Mouse (Mus musculus): Measurements from ENCODE around the gene Ankrd26. TPM values are rescaled to one million over a fixed set of nuclear protein-coding genes. Genes with fewer than 3 reads are reported as not detected.

Gene Ankrd26
- total RNA-seq, 2 experiments from 2014 or later = 9.6 to 11.1 TPM

DNA sequence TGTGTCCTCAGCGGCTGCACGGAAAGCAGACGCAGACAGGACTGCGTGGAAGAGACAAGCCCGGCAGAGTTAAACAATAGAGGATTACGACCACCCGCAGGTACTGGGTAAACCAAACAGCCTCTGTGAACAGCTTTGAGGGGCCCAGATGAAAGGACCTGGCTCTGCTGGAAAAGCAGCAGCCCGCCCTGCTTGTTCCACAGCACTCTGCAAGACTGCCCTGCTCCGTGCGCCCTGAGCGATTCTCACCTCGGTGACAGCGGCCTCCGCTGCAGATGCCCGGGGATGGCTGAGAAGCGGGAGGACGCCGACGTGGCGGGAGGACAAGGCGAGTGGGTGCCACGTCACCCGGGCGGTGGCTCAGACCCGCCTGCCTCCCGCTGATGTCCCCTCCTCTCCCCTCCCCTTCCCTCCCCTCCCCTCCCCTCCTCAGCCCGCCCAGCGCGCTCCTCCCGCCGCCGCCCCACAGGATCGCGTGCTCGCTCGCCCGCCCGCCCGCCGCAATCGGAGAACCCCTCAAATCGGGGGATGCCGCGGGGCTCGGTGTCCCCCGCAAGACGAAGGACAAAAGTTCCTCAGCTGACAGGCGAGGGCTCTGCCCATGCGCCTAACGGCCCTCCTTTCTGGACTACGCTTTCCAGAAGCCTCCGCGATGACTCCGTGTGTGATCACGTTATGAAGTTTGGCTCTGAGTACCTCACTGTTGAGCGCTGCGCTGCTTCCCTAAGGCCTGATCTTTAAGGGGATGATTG, 82.9 kb downstream of the Ankrd26 start, which contains the start of gene Zfp9:
Zfp9 (minus strand) TSS at position 364 of the 752 bp plus-strand sequence.
- DNase-seq = peak; percentile 82 to 86

DNA sequence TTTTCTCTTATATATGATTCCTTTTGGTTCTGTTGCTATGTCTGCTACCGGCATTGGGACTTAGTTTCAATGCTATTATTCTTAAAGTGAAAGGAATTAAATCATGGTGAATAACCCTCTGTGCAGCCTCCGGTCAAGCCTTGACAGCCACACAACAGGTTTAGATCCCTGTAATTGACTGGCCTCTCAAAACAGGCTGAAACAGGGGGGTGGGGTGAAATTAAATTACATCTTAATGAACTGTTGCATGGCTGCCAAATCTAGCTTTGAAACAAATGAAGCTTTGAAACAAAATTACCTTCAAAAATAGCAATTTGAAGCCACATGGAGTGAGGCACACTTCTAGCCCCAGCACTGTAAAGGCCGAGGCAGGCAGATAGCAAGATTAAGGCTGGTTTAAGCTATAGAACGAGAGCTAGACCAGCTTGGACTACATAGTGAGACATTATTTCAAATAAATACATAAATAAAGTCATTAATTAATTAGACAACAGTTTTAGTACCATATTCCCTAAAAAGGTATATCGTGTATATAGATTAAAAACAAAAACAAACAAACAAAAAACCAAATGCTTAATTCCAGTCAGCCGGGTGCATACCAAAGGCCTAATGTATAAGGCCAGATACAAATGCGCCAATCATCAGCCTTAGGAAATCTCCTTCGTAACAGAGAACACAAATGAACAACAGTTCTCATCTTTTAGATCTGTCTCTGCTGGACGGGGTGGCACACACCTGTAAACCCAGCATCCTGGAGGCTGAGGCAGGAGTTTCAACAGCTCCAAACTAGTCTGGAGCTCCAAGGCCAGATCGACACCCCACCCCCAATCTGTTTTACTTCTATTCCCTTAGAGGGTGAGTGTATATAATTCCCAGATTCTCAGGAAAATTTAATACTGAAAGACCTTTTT, 83.9 kb downstream of the Ankrd26 start:
- DNase-seq = no peak

DNA sequence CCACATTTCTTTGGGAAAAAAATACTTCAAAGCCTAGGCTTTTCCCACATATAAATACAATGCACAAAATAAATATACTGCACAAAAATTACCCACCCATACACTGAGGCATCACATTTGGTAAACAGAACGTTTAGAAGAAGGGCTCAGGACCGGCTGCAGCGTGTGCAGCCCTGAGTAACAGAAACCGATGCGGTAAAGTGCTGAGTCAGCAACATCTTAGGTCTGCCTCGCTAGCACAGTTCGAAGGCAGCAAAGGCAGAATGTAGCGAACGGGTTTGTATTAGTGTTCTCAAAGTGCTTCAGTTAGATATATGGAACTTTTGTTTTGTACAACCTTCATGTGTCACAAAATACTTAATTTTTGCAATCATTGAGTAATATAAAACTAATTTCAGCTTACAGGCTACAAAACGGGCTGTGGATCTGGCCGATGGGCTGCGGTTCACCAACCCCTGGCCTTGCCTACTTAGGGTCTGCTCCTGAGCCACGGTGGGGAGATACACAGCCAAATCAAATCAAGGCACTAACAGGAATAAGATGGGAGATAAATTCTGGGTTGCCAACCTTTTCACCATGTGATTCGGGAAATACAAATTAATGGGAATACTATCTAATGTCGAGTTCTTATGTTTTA, 99.8 kb downstream of the Ankrd26 start:
- no peak for DNase-seq

DNA sequence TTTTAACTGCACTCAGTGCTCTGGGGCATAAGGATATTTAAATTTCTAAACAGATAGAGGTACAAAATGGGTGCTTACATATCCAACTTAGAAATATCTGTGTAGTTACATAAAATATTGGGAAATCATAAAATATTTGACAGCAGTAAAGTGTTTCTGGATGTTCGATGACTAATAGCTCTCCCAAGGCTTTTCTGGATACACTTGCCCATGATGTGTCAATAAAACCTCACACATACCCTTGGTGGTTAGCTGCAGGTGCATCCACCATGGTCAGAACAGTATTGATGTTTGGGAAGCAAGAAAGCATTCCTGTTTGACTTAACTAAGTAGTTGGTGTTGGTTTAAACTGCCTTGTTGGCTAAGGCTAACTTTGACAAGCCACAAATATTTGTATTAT, 104.3 kb downstream of the Ankrd26 start:
- DNase-seq = no peak

DNA sequence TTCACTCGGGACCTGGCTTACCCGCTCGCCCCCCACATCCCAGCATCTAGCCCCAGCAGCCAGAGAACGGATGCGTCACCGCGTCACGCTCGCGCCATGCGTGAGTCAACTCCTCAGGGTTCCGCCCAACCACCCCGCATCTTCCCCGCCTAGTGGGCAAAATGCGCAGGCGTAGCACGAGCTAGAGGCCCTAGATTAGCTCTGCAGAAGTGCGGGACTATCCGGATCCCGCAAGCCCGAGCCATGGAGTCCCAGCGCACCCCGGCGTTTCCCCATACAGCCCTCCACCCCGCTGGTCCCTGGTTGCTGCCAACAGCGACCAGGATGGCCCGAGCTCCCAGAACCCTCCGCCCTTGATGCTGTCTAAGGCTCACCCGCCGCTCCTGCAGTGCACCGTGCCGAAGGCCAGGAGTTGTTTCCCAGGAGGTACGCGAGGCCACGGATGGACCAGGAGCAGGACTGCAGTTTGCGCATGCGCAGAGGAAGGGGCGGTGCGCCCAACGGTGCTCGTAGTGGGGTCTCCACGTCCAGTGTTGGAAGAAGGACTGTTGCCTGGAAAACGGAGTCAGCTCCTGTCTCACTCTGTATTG, 106.9 kb downstream of the Ankrd26 start, which contains the start of gene Zfp248:
Zfp248 (minus strand) TSS at position 487 of the 590 bp plus-strand sequence.
- DNase-seq = peak; percentile 89 to 92

DNA sequence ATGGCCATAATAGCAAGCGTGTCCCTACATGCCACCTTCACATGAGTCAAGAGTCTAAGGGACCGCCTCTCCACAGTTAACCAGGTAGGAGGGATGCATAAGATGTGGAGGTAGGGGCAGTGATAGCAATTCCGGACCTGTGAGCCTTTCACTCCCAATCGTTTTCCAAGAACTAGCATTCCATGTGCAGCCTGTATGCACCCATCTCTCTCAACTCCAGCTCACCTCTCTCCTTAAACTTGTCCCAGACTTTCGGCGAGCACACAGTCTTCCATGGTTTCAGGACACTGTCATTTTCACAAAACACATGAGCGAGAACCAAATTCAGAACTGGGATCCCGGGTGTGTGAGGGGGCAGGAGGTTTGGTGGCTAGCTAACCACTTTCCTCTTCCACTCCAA, 107.6 kb downstream of the Ankrd26 start:
- peak; percentile 10 for DNase-seq

Other genes starting within 250 kb of the Ankrd26 start
- gene Bms1, start 142.8 kb downstream of the Ankrd26 start, total RNA-seq (2021) = 10 to 100 TPM; 25.5 to 29.3 TPM
- 10 to 100 TPM; 15.5 to 20.3 TPM for gene Zfp248, start 106.7 kb downstream of the Ankrd26 start, total RNA-seq (2021)
- 10 to 100 TPM; 16.7 to 19.2 TPM for gene Zfp9, start 82.9 kb downstream of the Ankrd26 start, total RNA-seq (2021)